Mouse (Mus musculus) cerebral cortex, adult 2 months (tissue): ENCODE measurements around the gene Hirip3.

ENCODE experiments used
- WGBS: fragments of 180-500 bp; shearing (Covaris S2); methylation state at CpG from one replicate; pipeline ENCODE4 v1.1.7; 2018; 5-methylcytosine and 5-hydroxymethylcytosine counted together

Hirip3 gene

DNA sequence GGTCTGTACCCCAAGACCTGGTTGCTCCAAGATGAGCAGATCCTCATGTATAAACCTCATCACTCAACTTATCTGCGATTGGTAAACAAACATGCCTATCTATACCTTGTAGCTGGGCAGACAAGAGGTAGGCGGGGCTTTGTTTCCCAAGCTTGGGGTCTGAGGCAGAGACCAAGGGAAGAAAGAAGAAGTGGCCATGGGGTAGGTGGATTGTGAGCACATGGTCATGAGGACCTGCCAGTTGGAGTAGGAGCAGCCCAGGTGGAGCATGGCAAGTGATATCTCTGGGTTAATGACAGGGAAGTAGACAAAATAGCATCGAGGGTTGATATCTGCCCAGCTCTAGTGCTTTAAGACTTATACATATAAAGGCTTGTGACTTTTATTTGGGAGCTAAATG is 53.1 kb downstream of the Hirip3 start:
- 91% methylated on average over 3 of the region's 3 CpGs for WGBS
